Mouse (Mus musculus) adrenal gland, postnatal 4 days (tissue): ENCODE data around the gene Dnah2. TPM values are rescaled to one million over a fixed set of nuclear protein-coding genes. Genes with fewer than 3 reads are reported as not detected.
"Not testable (repeated sequence)": the region's sequence is repeated elsewhere in the genome, so short reads cannot be mapped to it uniquely, and the experiment has no call there.

ENCODE experiments used
- DNase-seq, 2 experiments: peaks; one replicate each; pipeline ENCODE4 v3.0.0; 2021 to 2022; ENCODE audit warnings: low spot score in 2 of 2, mixed read lengths in 2 of 2
- total RNA-seq, 2 experiments: library from RNA; stranded (reverse); gene quantifications; 2 replicates each; pipeline ENCODE4 v1.2.3; 2021

Dnah2 gene
- total RNA-seq, 2 experiments from 2014 or later = 1.1 to 1.7 TPM

DNA sequence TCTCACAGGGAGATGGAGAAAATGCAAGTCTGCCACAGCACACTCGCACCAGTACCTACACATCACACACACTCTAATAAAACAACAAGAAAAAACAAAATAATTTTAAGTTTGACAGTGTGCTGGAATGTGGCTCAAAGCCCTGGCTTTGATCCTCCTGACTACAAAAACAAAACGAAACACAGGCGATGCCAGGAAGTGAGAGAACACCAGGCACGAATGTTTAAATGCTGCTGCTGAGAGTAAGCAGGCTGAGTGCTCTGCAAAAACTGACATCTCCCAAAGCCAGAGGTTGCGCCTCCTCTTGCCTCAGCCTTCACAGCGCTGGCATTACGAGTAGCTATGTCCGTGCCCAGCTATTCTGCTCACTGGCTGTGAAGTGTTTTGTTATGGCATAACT is 16.2 kb upstream of the Dnah2 start:
- no peak for DNase-seq

DNA sequence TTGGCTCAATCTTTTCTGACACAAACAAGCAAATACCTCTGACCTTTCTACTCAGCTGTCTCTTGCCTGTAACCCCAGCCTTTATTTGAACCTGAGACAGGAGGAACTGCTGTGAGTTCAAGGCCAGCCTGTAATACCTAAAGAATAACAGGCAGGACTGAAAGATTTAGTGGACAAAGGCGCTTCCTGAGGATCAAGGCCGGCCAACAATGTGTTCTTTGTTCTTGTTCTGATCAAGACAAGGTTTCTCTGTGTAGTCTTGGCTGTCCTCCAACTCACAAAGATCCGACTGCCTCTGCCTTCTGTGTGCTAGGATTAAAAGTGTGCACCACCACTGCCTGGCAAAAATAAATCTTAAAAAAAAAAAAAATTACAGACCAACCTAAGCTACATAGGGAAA is 15.5 kb upstream of the Dnah2 start:
- DNase-seq = no peak

DNA sequence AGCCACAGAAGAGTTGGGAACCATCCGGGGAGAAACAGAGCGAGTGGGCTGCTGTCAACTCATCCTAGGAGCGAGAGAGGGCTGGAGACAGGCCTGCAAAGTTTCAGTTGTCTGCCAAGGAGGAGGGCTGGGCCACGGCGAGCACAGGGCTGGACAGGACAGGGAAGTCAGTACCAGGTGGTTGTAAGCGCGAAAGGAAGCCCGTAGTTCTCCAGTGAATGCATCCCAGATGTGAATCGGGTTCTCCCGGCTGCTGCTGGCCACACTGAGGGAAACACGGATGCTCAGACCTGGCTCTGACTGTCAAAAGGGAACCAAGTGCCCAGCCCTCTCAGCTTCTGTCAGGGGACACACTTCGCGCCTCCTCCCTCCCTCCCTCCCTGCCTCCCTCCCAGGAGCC is 14.5 kb upstream of the Dnah2 start:
- DNase-seq = no peak

DNA sequence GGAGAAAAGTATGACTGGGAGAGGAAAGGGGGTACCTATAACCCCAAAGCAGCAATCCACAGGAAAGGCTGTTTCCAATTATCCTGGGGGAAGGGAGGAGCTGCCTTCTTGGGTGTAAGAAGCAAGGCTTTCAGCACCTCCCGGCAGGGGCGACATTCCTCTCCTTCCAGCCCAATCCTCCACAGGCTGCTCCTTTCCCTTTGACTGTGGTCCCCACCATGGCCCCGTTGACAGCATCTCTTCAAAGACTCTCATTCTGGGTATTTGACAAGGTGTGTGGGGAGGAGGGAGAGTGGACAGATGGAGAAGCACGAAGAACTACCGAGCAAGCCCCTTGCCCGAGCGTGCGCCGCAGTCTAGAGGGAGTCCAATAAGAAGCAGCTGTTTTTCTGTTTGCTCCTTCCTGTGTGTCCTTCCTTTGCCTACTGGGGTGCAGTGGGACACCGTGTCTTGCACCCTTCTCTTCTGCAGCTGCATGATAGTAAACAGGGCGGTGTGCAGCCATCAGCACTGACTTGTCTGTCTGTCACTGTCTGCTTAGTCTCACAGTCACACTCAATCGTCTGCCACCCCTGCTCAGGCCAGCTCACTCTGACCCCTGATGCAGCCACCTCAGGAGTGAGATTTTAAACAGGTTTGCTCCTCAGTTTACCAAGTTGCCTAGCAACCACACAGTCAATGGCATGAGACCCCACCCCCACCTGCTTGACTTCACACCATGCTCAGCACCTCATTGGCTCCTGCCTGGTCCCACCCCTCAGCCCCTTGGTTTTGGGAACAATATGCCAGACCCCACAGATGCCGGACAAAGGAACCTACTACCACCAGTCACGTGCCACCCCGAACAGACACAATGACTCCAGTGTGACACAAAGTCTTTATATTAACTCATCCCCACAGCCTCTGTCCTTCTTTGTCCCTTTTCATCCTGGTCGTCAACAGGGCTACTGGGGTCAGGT is 12.3 kb upstream of the Dnah2 start:
- no peak for DNase-seq

DNA sequence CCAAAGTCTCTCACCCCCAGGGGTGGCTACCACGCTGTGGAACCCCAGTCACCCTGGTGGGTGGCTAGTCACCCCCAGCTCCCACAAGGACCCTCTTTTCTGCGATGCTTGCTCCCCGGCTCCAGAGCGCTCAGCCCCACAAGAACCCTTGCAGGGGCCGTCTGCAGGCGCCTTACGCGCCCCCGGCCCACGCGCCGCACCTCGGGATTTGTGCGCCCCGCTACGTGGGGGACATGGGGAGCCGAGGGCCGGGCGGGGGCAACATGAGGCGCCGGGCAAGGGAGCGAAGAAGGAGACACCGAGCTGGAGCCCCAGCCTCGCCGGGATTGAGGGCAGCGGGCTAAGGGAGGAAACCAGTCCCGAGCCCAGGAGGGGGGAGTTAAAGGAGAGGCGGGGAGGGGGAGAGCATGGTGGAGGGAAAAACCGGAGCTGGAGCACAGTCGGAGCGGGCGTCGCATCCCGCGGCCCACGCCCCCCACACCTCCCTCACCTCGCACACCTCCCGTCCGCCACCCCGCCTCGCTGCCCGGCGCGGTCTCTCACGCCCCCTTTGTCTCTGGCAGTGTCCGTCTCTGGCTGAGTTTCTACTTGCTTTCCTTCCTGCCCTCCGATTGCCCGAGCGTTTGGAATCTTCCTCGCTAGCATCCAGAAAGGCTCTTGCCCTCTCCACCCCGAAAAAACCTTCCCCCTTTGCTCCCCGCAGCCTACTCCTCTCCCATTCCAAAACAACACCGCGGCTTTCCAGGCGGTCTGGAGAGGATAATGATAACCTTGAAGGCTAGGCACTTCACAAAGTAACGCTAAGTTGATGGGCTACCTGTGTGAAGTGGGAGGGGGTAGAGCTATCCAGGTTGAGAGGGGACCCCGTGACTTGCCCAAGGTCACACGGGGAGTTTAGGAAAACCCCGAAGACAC is 11.2 kb upstream of the Dnah2 start, which contains the start of gene Efnb3:
Gene Efnb3, minus strand, starts transcription at position 355 of the 915 bp plus-strand sequence.
- no peak for DNase-seq

DNA sequence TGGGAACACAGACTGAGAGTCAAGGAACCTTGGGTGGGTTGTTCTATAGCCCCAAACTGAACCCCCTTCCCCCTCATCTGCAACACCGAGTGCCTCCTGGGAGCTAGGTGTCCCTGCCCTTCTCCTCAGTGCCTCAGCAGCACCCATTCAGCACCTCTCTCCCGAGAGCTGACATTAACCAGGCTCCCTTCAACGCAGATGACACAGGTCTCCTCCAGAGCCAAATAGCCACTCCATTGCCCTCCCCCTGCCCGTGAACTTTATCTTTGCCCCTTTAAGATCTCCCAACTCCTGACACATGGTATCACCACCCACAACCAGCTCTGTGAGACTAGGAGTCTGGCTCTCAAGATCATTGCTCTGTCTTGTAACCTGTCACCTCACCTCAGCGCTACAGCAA is 10.3 kb upstream of the Dnah2 start:
- DNase-seq = no peak

DNA sequence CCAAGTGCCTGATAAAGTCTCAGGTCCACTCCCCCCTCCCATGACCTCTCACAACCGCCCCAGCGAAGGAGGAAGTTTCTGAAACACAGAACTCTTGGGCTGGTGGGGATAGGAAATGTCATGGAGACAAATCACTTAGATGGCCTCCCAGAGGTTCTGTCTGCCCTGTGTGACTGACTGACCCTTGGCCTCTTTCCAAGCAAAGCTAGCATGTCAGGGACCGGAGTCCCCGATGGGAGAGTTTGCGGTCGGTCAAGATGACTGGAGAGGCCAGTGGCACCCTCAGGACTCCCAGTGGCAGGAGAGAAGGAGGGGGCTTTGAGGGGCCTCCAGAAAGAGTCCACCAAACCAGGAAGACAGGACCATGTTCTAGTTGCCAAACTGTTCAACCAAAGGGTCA is 9.8 kb upstream of the Dnah2 start:
- no peak for DNase-seq

DNA sequence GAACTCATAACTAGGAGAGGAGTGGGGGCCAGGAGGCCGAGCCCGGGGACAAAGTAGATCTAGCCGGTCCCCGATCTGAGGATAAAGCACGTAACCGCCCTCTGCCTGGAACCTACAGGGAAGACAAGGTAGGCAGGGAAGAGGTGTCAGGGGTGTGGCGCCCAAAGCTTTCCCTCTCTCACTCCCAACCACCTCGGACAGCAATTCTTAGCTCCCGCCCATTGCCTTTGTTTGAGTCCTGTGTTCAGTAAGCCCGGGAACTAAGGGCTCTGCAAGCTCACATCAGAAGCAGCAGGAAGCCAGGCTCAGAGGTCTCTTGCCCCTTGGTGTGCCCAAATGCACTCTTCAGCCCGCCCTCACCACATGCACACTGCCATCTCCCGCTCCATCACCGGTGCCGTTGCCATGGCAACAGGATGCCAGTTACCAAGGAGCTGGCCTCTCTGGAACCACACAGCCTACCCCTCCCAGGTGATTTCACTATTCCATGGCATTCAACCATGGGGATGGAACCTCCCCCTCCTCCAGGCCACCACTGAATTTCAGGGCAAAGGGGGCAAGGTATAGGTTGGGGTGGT is 8.6 kb upstream of the Dnah2 start:
- DNase-seq = no peak

DNA sequence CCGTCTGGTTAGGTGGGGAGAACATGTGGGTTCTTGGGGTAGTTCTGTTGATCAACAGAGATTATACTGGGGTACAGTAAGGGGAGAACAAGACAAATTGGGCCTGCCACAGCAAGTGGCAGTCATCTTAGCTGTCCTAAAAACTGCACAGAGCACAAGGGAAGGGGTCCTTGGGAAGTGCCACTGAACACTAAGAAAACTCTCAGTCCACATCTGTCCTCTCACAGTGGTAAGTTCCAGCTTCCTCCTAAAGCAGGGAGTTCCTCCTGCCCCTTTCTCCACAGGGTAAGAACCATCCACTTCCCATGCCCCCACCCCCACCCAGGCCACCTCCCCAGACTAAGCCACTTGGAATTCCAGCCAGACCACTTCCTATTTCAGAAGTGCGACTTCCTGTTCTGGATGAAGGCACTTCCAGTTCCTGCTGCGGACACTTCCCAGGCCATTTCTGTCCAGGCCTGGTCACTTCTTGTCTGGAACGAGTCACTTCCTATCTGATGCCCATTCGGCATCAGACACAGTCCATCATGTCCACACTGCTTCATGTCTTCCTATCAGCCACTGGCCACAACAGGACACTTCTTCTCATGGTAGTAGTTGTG is 5.7 kb upstream of the Dnah2 start:
- no peak for DNase-seq

DNA sequence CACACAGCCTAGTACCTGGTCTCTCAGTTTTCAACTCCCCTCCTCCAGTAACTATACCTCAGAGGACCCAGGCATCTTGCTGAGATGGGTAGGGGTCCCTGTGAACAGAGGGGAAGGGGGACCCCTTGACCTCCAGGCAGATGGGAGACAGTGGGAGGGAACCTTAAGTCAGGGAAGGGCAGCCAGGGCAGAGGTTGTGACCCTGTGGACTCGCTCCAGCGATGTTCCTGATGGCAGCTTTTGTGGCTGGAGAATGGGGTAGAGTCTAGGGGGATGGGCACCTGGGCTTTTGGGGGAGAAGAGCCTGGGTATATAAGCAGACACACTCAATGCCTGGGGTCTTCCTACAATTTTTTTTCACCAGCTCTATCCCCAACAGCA is 4.4 kb upstream of the Dnah2 start:
- no peak for DNase-seq

DNA sequence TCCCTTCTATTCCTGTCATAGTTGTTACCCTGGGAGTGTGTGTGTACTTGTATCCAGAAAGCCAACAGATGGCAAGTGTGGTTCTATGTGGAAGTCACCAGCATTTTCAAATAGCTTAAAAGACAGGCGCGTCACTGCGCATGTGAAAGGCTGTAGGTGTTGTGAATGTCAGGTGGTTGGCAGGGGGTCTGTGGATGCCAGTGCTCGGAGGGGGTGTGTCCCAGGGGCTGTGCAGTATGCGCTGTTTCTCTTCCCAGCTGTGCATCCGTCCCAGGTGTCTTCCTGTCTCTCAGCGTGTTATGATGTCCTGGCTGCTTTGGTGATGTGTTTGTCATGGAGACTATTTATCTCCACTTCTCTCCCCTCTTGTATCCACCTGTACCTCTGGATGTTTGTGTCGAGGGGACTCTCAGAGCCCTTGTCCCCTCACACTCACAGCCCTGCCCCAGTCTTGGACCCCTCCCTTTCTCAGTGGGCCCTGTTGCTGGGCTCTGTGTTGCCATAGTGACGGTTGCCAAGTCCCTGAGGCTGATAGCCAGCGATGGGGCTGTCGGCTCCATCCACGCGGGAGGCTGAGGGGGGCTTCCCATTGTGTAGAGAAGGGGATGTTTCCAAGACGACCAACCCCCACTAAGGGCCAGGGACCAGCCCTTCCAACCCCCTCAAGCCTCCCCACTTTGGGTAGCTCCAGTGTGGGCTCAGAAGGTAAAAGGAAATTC is 3.9 kb upstream of the Dnah2 start:
- DNase-seq = no peak

DNA sequence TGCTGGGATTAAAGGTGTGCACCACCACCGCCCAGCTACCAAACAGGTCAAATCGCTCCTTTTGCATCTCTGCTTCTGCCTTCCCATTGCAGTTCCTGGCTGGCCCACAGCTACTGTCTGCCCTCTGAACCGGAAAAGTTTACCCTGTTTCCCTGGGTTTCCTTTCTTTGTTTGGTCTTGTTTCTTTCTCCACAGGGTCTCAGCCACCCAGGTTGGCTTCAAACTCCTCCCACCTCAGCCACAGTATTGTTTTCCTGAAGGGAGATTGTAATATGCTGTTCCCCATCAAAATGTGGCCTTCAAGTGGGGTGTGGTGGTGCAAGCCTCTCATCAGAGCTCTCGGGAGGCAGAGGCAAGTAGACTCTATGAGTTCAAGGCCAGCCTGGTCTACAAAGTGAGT is 2.4 kb upstream of the Dnah2 start:
- no peak for DNase-seq

DNA sequence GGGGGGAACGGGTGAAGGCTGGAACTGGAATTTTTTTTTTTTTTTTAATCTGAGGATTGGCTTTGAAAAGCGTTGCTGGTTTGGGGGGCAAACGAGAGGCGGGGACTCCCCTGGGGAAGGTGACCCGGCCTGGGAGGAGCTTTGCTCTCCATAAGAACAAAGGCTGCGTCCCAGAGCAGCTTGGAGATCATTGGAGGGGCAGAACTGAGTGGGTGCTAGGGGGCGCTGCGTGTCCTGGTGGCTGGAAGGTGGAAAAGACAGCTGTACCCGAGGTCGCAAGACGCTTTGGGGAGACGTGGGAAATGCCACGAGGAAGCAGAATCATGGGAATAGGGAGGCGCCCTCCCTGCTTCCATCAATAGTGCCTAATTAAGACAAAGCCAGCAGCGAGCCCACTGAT is 1.8 kb downstream of the Dnah2 start:
- no peak for DNase-seq

DNA sequence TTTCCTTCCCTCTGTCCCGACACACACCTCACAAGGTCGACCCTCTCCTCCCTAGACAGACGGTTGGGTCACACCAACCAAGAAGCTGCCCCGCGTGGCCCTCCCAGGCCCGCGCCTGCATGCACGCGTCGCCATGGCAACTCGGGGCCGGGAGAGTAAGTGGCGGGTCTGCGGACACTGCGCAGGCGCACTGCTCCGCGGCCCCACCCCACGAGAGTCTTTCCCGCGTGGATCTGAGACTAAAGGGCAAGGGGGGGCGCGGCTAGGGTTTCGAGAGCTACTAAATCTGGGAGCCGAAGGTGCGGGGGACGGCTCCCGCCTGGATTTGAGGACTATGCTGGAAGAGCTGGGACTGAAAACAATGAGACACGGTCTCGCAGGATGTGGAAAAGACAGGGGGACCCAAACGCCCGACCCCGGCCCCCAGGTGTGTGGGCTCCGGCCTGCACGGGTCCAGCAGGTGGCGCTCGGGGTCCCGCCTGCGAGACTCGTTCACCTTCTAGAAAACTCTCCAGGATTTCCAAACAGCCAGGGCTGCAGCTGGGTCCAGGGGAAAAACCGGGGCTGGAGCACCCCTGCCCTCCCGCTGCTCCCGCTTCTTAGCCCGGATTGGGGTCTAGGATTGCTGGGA is 2.4 kb downstream of the Dnah2 start:
- DNase-seq = peak; percentile 44 to 59

DNA sequence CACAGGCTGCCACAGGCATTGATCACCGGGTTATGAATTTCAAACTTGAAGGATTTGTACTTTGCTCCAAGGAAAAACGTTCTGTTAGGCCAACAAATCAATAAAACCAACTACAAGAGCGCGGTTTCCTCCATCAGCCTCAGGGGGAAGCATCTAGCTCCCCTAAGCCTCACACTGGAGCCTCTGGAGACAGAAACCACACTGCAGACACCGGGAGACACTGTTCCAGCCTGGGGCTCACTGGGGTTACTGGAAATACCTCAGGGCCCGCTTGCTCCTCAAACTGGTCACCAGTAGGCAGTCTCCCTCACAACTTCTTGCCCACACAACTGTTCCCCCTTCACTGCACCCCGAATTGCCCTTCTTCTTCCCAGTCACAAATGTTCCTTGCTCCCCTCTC is 3.0 kb downstream of the Dnah2 start:
- no peak for DNase-seq

DNA sequence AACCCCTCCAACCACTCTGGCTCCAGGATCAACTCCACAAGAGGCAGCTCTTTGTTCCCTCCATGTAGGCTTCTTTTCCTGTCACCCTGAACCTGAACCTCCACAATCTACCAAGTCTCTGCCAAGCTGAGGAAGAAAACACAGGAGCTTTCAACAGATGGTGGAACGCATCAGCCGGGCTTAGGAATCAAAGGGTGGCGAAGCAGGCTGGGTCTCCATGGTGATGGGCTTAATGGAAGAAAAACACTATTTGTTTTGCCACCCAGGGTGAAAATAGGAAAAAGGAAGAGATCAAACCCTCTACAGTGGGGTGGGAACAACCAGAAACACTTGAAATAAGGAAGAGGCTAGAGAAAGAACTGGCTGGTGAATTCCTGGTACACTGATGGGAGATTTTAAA is 5.3 kb downstream of the Dnah2 start:
- DNase-seq = no peak

DNA sequence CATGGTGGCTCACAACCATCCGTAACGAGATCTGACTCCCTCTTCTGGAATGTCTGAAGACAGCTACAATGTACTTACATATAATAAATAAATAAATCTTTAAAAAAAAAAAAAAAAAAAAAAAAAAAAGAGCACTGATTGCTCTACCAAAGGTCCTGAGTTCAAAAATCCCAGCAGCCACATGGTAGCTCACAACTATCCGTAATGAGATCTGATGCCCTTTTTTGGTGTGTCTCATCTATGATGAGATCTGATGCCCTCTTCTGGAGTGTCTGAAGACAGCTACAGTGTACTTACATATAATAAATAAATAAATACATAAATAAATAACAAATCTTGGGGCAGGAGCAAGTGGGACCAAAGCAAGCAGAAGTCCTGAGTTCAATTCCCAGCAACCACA is 7.2 kb downstream of the Dnah2 start:
- not testable (repeated sequence) for DNase-seq

DNA sequence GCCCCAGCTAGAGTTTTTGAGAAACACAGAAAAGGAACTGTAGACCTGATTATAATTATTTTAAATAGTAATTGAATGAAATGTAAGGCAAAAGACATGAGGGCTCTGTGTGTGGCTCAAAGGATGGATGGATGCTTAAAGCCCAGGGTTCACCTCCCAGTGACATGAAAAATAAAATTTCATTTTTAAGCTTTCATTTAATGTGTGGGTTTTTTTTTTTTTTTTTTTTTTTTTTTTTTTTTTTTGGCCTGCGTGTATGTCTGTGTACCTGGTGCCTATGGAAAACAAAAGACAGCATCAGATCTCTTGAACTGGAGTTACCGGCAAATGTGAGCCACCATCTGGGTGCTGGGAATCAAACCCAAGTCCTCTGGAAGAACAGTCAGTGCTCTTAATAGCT is 8.2 kb downstream of the Dnah2 start:
- DNase-seq = no peak

DNA sequence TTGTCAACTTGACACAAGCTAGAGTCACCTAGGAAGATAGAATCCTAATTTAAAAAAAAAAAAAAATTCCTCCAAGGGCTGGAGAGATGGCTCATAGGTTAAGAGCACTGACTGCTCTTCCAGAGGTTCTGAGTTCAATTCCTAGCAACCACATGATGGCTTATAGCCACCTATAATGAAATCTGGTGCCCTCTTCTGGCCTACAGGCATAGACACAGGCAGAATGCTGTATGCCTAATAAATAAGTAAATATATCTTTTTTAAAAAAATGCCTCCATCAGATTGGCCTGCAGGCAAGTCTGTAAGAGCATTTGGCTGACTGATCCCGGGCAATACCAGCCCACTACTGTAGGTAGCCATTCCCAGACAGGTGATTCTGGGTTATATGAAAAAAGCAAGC is 13.9 kb downstream of the Dnah2 start:
- DNase-seq = no peak

DNA sequence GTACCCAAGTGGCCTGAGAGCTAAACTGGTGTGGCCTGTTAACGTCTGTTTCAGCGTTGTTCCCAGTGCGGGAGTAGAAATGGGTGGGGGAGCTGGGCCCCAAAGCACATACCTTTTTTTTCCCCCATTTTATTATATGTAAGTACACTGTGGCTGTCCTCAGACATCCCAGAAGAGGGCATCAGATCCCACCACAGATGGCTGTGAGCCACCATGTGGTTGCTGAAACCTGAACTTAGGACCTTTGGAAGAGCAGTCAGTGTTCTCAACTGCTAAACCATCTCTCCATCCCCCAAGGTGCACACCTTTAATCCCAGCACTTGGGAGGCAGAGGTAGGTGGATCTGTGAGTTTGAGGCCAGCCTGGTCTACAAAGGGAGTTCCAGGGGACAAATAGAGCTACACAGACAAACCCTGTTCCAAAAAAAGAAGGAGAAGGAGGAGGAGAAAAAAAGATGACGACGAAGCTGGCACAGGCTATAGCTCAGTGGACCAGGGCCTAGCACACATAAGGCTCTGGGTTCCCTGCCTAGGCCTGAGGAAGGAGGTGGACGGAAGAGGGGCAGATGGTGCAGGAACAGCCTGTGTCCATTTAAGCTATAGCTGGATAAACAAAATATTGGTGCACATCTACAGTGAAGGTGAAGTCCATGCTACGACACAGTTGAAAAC is 16.3 kb downstream of the Dnah2 start:
- DNase-seq = no peak
